Mouse (Mus musculus) right cerebral cortex, adult 18-20 months (tissue): ENCODE measurements at regions not wholly inside any gene's neighbourhood (a gene's known extent, or its start where the extent isn't known, plus 50 kb on each side); places are given as distances from the start of the nearest gene placed in this dataset.

Experiments
- DNase-seq: peaks from one replicate; pipeline ENCODE4 v3.0.0; 2022; ENCODE audit warnings: mixed read lengths

DNA sequence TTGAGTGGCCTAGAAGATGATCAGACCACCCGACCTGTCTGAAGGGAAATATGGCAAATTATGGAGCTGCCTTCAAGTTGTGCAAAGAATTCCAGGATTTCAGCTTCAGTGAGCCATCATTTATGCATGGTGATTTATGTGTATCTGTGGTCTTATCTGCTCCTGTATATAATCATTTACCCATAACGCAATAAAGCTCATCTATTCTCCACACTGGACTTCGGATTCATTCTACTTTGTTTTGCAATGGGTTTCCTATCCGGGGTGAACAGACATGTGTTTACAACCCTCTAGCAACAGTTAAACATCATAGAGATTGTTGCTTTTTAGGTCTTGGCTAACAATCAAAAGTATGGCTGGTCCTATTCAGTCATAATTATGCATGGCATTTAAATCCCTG, 145.1 kb downstream of the Pcdh10 start:
- DNase-seq, result no peak

DNA sequence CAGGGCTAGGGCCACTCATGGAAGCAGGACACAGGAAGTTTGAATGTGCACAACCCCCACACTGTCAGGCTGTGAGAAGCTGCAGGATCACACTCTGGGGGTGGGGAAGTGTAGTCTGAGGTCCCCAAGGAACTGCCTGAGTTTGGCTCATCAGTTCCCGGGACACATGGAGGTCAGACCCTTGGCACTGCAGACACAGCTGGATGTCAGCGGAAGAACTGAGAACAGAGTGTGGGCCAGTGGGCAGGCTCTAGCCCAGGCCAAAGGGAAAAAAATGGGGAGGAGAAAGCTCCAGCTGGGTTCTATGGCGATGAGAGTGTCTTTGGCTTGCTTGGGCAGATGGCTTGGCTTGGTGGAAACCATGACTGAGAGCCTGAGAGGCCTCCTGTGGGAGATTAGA, 168.9 kb downstream of the Pcdh10 start:
- no peak for DNase-seq

DNA sequence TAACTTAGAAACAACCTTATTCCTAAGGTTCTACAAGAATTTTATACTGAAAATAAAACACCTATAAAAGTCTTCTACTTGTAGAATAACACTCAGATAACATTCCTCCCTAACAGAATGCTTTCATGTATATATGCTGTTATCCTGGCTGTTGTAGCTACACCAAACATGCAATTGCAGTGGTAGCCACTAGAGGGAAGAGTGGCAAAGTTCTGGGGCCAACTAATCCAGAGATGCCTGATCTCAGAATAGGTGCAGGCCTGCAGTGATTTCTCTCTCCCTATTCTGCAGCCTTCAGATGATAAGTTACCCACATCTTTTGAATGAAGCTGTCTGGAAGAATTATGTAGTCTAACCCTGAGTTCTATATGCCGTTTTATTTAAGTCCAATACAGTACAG, 177.5 kb downstream of the Pcdh10 start:
- peak; percentile 81 for DNase-seq

DNA sequence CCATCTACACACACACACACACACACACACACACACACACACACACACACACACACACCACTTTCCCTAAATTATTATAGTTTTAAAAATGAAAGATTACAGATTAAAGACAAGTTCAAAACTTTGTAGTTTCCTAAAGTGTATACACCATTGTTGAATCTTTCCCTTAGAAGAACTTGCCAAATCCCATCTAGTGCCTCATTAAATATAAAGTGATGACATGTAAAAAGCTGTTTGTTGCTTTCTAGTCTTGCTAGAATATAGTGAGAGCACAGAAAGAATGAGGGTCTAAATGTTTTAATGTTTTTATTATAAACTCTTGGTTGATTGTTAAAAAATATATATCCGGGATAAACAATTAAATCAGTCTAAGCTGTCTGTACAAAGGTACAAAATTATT, 194.8 kb downstream of the Pcdh10 start:
- DNase-seq, result no peak

DNA sequence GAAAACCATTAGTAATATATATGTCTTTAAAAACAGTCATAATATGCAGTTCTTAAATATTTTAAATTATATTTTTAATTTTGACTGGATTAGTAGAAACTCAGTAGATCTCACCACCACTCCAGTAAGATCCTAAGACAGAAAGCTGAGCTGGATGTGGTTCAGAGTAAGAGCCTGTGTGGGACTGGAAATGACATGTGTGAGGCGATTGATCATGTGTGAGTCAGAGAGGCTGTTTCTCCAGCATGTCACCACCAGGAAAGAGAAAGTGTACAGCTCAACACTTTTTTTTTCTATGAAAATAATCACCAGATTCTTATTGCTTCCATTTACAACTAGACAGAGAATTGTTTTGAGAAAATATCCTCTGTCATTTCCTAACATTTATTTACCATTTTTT, 198.8 kb downstream of the Pcdh10 start:
- no peak for DNase-seq

DNA sequence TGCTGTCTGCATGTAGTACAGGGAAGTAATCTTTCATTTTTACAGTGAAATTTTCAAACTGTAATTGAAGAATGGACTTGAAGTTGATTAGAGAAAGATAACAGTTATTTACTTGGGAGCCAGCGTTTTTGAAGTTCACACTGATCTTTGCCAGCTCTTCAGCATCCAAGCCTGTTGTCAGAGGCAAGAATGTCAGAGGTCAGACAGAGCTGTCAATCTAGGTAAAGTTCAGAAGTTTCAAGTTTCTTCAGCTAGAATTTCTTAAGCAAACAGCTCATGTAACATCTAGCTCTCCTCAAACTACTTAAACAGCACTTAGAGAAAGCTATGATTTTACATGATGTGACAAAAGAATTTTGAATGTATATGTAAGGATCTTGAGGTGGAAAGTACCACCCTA, 215.4 kb downstream of the Pcdh10 start:
- DNase-seq, result no peak

DNA sequence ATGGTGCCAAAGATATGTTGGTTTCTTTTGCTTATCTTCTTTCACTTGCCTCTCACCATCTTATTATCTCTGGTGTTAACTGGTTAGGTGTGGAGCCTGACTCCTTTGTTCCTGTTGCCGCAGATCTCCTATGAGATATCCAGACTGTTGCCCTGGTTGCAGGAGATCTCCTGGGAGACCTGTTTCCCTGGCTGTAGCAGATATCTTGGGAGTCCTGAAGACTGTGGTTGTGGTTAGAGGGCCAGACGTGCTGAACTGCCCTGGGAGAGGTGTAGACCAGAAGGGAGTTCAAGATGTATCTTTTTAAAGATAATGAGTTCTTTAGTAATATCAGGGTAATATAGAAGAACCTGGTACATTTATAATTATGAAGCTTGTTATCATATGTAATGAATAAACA, 224.1 kb downstream of the Pcdh10 start:
- no peak for DNase-seq

DNA sequence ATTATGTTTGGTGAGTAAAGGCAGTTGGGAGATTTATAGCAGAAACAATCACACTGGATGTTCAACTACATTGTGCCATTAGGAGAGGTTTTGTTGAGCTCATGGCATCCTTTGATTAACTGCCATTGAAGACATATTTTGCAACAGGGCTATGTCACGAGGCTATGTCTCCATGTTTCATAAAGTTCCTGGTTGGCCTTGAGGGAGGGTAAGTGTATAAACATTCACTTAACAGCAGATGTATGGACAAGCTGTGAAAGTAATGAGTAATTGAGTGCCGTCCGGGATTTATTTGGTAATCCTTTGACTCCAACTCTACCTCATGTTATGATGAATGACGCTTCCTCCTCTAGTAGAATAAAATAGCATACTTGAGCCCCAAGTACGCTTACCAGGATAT, 225.0 kb downstream of the Pcdh10 start:
- DNase-seq, result no peak

DNA sequence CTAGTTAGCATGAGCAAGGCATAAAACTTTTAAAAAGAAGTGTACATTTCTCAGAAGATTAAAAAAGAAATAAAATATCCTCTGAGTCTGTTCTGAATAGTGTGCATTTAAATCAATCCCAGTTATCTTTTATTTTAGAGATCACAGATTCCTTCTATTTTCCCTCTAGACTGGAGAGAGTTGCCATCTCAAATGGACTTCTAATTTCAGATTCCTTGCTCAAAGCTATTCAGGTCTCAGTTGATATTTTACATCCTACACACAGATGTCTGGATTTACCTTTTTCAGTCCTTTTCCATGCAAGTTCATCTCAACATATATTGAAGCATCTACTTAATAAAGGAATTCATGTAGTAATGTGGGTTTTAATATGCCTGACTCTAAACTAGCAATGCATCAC, 242.5 kb downstream of the Pcdh10 start:
- no peak for DNase-seq

DNA sequence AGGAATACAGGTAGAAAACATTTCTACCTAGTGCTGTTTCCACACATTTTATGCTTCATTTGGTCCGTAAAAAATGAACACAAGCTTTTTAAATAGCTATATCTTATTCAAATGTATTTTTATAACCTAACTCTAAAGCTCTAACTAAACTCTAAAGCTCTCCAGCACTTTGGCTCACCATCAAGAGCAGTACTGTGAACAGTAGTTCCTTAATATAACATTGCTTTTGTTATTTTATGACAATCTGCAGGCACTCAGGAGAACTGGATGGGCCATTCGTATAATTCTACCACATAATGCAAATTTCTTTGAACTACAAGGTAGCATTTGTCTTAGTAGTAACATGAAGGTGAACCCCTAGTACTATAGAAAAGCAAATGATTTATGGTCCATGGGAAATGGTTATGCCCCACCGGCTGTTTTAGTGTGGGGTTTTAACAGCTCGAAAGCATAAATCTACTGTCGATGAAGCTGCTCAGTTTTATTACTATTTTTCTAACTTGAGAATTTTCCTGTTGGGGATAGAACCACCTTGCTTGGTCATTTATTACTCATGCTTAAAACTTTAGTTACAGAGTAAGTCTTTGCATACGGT, 267.8 kb downstream of the Pcdh10 start:
- peak; percentile 10 for DNase-seq

DNA sequence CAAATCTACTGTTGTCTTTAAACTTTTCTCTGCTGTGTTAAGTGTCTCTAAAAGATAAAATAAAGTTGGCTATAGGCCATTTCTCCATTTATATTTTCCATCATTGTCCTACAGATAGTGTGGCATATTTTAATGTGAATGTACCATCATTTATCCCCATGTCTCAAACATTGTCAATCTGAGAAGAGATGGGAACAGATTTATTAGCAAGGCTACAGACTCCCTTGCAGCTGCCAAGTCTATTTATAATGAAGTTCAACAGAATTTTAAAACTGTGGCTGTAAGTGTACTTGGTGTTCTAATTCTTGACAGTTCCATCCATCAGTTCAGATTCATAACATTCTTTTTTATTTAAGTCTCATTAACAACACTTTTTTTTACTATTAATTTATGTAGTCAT, 271.2 kb downstream of the Pcdh10 start:
- DNase-seq, result no peak

DNA sequence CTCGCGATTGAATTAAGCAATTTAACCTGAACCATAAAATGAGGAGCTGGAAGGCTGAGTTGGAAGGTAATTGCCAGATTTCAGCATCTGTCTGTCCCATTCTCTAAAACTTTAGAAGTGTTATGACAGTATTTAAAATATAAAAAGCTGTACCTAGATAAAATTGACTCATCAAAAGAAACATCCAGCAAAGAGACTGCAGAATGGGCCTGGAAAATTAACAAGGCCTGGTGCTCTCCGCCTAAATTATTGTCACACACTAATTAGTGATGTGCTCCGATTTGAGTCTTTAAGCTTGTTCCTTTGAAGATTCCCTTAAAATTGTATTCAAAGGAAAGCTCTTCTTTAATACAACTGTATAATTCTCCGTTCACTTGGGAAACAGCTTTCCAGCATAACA, 278.8 kb downstream of the Pcdh10 start:
- no peak for DNase-seq

DNA sequence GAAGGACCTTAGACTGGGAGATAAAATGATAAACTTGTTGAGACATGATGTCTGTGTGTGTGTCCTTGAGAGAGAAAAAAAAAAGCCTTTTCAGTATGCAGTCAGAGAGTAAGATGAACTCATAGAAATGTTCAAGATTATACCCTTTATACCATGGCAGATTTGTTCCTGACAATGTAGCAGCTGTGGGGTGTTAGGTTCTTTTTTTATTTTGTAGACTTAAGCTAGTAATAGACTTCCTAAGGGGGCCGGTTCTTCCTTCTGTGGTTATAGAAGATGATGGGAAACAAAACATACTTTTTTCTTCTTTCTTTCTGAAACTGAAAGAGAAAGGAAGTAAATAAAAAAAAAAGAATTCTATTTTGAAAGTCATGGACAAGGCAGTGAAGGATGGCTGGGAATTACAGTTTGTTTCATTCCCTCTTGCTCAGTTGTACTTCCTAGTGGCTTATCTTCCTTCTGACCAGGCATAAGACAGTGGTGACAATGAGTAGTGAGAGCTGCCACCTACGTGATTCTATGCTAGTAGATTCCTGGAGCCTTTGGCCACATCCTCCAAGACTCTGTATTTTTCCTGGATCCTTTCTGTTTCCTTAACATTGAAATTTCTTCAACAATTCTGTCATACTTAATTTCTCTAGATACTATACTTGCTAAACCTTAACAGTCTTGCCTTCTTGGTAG, 280.0 kb downstream of the Pcdh10 start:
- DNase-seq, result peak; percentile 20

DNA sequence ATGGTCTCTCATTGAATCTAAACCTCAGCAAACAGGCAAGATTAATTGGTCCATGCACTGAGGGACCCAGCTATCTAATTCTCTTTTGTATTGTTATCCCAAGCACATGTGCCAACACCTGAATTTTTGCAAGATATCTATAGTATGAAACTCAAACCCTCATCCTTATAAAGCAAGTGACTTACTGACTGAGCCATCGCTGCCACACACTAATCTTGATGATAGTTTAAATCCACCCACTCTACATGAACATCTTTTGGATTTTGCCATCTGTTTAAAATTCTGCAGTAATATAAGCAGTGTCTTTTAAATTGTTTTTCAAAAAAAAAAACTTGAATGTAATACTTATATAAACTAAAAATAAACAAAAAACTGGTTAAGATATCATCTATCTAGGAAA, 280.9 kb downstream of the Pcdh10 start:
- peak; percentile 18 for DNase-seq

DNA sequence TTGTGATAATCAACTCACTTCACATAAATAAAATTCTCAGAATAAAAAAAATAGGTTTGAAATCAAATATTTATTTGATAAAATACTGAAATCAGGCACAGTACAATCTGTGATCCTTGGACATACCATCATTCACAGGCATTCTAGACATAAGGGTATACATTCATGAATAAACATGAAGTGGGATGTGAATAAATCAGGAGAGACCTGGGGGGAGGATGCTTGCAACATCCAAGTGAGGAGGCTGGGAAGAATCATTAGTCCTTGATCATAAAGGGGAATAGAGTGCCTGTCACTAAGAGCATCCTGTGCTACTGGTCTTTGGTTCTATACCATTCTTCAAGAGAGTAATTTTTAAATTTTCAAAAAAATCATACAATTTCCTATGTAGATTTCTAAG, 292.2 kb downstream of the Pcdh10 start:
- no peak for DNase-seq

DNA sequence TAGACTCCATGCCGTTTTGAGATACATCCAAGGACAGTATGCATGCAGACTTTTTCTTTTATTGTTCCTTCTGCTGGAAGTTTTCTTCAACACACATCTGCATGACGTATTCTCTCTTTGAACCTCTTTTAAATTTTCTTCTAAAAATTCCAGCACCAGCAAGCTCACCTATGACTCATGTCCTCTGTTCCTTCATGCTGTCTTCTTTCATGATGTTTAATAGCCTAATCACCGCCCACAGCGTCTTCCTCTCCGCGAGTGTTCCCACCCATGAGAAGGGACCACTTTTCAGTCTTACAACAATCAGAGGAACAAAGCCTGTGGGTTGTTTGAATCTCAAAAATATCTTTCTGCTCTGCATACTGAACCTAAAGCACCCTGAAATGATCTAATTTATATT, 299.5 kb downstream of the Pcdh10 start:
- peak; percentile 13 for DNase-seq

DNA sequence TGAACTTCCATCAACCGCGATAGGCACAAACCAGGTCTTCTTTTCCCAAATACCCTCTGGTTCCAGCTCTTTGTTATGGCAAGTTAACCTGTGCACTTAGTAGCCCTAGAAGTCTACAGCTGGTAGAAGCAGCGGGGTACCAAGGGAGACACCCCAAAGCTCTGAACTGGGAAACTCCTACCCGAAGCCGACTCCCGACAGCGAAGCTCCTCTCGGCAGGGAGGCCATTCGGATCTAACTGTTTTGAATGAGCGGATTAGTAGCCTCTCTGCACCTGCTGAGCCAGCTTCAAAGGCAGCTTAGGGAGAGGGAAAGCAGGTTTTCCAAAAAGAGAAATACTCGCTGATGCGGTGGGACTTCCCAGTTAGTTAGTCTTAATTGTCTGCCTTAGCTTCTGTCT, 303.2 kb downstream of the Pcdh10 start:
- no peak for DNase-seq

DNA sequence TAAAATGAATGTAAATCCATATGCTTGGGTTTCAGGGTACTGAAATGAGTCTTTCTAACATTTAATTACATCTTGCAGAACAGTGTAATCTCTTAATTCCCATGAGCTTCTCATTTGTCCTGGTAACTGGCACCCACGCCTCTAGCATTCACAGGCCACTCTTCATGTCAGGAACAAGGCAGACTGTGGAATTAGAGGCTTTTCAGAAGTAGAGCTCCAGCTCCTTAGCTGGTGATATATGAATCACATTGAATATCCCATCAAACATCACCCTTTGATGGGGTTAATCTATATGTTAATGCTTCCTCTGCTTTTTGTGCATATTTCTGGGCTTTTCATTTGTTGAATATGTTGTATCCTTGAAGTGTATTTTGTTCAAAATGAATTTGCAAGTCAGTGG, 329.7 kb downstream of the Pcdh10 start:
- DNase-seq, result no peak
